Comparison of ENCODE assay signal across 8 mouse cellular contexts in the genomic region with DNA sequence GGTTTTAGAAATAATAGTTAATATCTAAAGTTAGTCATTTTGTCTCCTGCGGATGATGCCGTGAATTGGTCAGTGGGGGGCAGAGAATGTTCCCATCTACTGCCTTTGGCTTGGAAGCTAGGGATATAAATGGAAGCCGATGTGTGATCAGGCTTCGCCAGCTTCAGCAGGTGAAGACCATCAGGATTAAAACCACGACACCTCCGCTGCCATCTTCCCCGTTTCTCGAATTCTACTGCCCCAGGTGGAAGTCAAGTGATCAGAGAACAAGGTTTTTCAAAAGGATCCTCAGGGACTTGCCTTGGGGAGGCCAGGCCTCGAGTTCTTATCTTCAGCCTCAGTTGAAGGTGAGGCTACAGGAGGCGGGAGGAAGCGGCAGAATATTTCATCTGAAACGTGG. TPM values are rescaled to one million over a fixed set of nuclear protein-coding genes. Genes with fewer than 3 reads are reported as not detected.
DNase-seq lines count a peak whose midpoint lies in the region; ATAC-seq and TF ChIP-seq lines count a peak whose summit lies in the region.

A gene (minus strand): TSS at position 101 of the 400 bp plus-strand sequence.

- no peak within 1 kb of the TSS for H3K9ac ChIP-seq in lung, postnatal 0 days (replicated peaks; ENCODE audit: low read depth)
- no peak within 1 kb of the TSS for H3K9ac ChIP-seq in embryonic facial prominence, embryonic 15.5 days
- no peak within 1 kb of the TSS for H3K9ac ChIP-seq in heart, embryonic 15.5 days
- H3K9ac ChIP-seq in neural tube, embryonic 12.5 days: no peak within 1 kb of the TSS

- intact Hi-C loops in left cerebral cortex, postnatal 25 days (cut with DNase I): no loop called here

- no peak within 1 kb of the TSS for H3K4me2 ChIP-seq in lung, postnatal 0 days (replicated peaks; ENCODE audit: low read depth, low read length)
- no peak within 1 kb of the TSS for H3K4me2 ChIP-seq in embryonic facial prominence, embryonic 15.5 days (replicated peaks)
- no peak within 1 kb of the TSS for H3K4me2 ChIP-seq in heart, embryonic 15.5 days
- no peak within 1 kb of the TSS for H3K4me2 ChIP-seq in neural tube, embryonic 12.5 days (replicated peaks)

- WGBS in lung, postnatal 0 days: 83% methylated on average over 12 of the region's 12 CpGs
- 86% methylated on average over 12 of the region's 12 CpGs for WGBS in embryonic facial prominence, embryonic 15.5 days
- 87% methylated on average over 12 of the region's 12 CpGs for WGBS in heart, embryonic 15.5 days
- WGBS in neural tube, embryonic 12.5 days: 92% methylated on average over 12 of the region's 12 CpGs

- H3K4me3 ChIP-seq in lung, postnatal 0 days (ENCODE audit: low read depth, low read length): no peak within 1 kb of the TSS
- no peak within 1 kb of the TSS for H3K4me3 ChIP-seq in embryonic facial prominence, embryonic 15.5 days (replicated peaks)
- H3K4me3 ChIP-seq in heart, embryonic 15.5 days: no peak within 1 kb of the TSS
- H3K4me3 ChIP-seq in neural tube, embryonic 12.5 days: no peak within 1 kb of the TSS

- H3K36me3 ChIP-seq in lung, postnatal 0 days (ENCODE audit: insufficient read depth, low read length): no peaks in the 10 kb centered on the region
- no peaks in the 10 kb centered on the region for H3K36me3 ChIP-seq in embryonic facial prominence, embryonic 15.5 days
- no peaks in the 10 kb centered on the region for H3K36me3 ChIP-seq in heart, embryonic 15.5 days
- no peaks in the 10 kb centered on the region for H3K36me3 ChIP-seq in neural tube, embryonic 12.5 days

- 0 out of 2 replicates have a peak, but pooled peaks cover 3% of the 10 kb centered on the region for H3K4me1 ChIP-seq in lung, postnatal 0 days (ENCODE audit: insufficient read depth, low read depth, low read length)
- peaks cover 24% of the 10 kb centered on the region for H3K4me1 ChIP-seq in embryonic facial prominence, embryonic 15.5 days
- H3K4me1 ChIP-seq in heart, embryonic 15.5 days (replicated peaks): peaks cover 7% of the 10 kb centered on the region
- peaks cover 3% of the 10 kb centered on the region for H3K4me1 ChIP-seq in neural tube, embryonic 12.5 days

- no peak within 1 kb of the TSS for H3K27ac ChIP-seq in lung, postnatal 0 days (ENCODE audit: low read length)
- no peak within 1 kb of the TSS for H3K27ac ChIP-seq in embryonic facial prominence, embryonic 15.5 days (replicated peaks)
- H3K27ac ChIP-seq in heart, embryonic 15.5 days: no peak within 1 kb of the TSS
- H3K27ac ChIP-seq in neural tube, embryonic 12.5 days: no peak within 1 kb of the TSS

- TF ChIP-seq EP300 in lung, postnatal 0 days (IDR thresholded peaks at IDR 0.05): no peak

- no peak for TF ChIP-seq CTCF in lung, postnatal 0 days (IDR thresholded peaks at IDR 0.05)

- ATAC-seq in lung, postnatal 0 days: no peak
- no peak for ATAC-seq in embryonic facial prominence, embryonic 15.5 days (ENCODE audit: insufficient number of reproducible peaks, low FRiP score, low TSS enrichment, low read depth)
- no peak for ATAC-seq in heart, embryonic 15.5 days (replicated peaks; ENCODE audit: insufficient number of reproducible peaks, insufficient read depth, low FRiP score, low read depth)
- ATAC-seq in neural tube, embryonic 12.5 days (ENCODE audit: low FRiP score, low read depth): no peak

- no peaks in the 10 kb centered on the region for H3K27me3 ChIP-seq in lung, postnatal 0 days (replicated peaks; ENCODE audit: insufficient read depth, low read length)
- H3K27me3 ChIP-seq in embryonic facial prominence, embryonic 15.5 days: no peaks in the 10 kb centered on the region
- no peaks in the 10 kb centered on the region for H3K27me3 ChIP-seq in heart, embryonic 15.5 days
- H3K27me3 ChIP-seq in neural tube, embryonic 12.5 days (replicated peaks): no peaks in the 10 kb centered on the region

- no peaks in the 10 kb centered on the region for H3K9me3 ChIP-seq in lung, postnatal 0 days (ENCODE audit: low read length)
- H3K9me3 ChIP-seq in embryonic facial prominence, embryonic 15.5 days (replicated peaks): no peaks in the 10 kb centered on the region
- H3K9me3 ChIP-seq in heart, embryonic 15.5 days (replicated peaks): no peaks in the 10 kb centered on the region
- H3K9me3 ChIP-seq in neural tube, embryonic 12.5 days: no peaks in the 10 kb centered on the region

- DNase-seq in lung, postnatal 0 days (ENCODE audit: low spot score): no peak
- no peak for DNase-seq in lung, postnatal 14 days
- no peak for DNase-seq in left cerebral cortex, postnatal 25 days (ENCODE audit: low spot score in 2 of 2)
- DNase-seq in kidney, postnatal 14 days: no peak
- no peak for DNase-seq in right cerebral cortex, postnatal 36 days (ENCODE audit: low spot score in 2 of 2)

RNA-seq across cellular contexts. Expression of the gene that starts here (rescaled TPM):
- polyA plus RNA-seq in lung, postnatal 0 days (2015; fragmentation: Nextera tagmentation; extraction: Ambion mirVana): 47.8 and 52.6 TPM in 2 replicates
- 56.7 and 57.7 TPM in 2 replicates for polyA plus RNA-seq in embryonic facial prominence, embryonic 15.5 days (2015; fragmentation: Nextera tagmentation; extraction: Ambion mirVana)
- polyA plus RNA-seq in heart, embryonic 15.5 days (2015; fragmentation: Nextera tagmentation; extraction: Ambion mirVana): 47.9 and 49.6 TPM in 2 replicates
- total RNA-seq in left cerebral cortex, postnatal 25 days (2021): 100 to 1,000 TPM; 210 to 223 TPM
- 89.4 and 100 TPM in 2 replicates for polyA plus RNA-seq in neural tube, embryonic 12.5 days (2016; fragmentation: Nextera tagmentation; extraction: Ambion mirVana)
